Mouse (Mus musculus) liver, embryonic 14 days (tissue): ENCODE results near the gene Kif3c. TPM values are rescaled to one million over a fixed set of nuclear protein-coding genes. Genes with fewer than 3 reads are reported as not detected.

Experiments
- polyA plus RNA-seq: library from polyadenylated mRNA; depleted of rRNA; stranded (reverse); fragments of >200 nt; gene quantifications from 2 replicates; pipeline ENCODE4 v1.2.3, GENCODE M21; 2012; rRNA removed

The Kif3c gene
- 0.47 and 0.53 TPM in 2 replicates for polyA plus RNA-seq

GRCm38 (mm10) chr12:3364508-3365448 lies at the start of gene Kif3c:
Kif3c (plus strand) TSS chr12:3365132.

GRCm38 (mm10) chr12:3426530-3427034 lies 61.6 kb downstream of the Kif3c start, which contains the start of gene Asxl2:
Asxl2 (plus strand) TSS chr12:3426857.

Other genes with a start within 250 kb of the Kif3c start
- 28.8 and 31.8 TPM in 2 replicates for gene Rab10, start 55.2 kb upstream of the Kif3c start, polyA plus RNA-seq
- 7.5 and 8.2 TPM in 2 replicates for gene Asxl2, start 61.7 kb downstream of the Kif3c start, polyA plus RNA-seq
- gene Dtnb, start 207.2 kb downstream of the Kif3c start, polyA plus RNA-seq = 14.8 and 16.1 TPM in 2 replicates